Mouse (Mus musculus) cortical plate, adult 2 months (tissue): Measurements from ENCODE around the gene 1700057G04Rik.

Source experiments
- CTCF ChIP-seq: fragments of 200-500 bp; IDR thresholded peaks from 2 replicates; pipeline ENCODE4 v1.5.1; 2011; ENCODE audit warnings: mild to moderate bottlenecking, control low read depth, low read length; ENCODE audit not compliant: insufficient read depth; ENCODE audit errors: extremely low read depth
- POLR2A ChIP-seq: fragments of 200-500 bp; IDR thresholded peaks from 2 replicates; pipeline ENCODE4 v1.6.1; 2011; ENCODE audit warnings: mild to moderate bottlenecking, low read length, control low read depth; ENCODE audit not compliant: insufficient read depth; ENCODE audit errors: extremely low read depth

GRCm38 (mm10) chr9:92387404-92387803 is 78.2 kb downstream of the 1700057G04Rik start:
- TF ChIP-seq CTCF: no peak
- no peak for TF ChIP-seq POLR2A
